Mouse (Mus musculus): ENCODE results near the gene Wapl.

GRCm38 (mm10) chr14:34727709-34728108 lies 54.0 kb downstream of the Wapl start:
- TF ChIP-seq CTCF (conservative IDR thresholded peaks at IDR 0.05; ENCODE audit: insufficient read depth, insufficient read length, low read depth, low read length) (no peak), POLR2A (IDR thresholded peaks at IDR 0.05; ENCODE audit: low read depth, low read length) (no peak)

Measured in kidney, adult 2 months (tissue).